Mouse (Mus musculus): ENCODE data around the gene Skap1. TPM values are rescaled to one million over a fixed set of nuclear protein-coding genes. Genes with fewer than 3 reads are reported as not detected.

Gene Skap1
- polyA plus RNA-seq, 1 experiment, result not detected

GRCm38 (mm10) chr11:96505841-96506240, 41.4 kb downstream of the Skap1 start:
- no peak for TF ChIP-seq GATA1 (IDR thresholded peaks at IDR 0.05; ENCODE audit: low read length)

- TF ChIP-seq GATA1 (IDR thresholded peaks at IDR 0.05; ENCODE audit: low read length), result no peak
These were observed 50.8 kb downstream of the Skap1 start for GRCm38 (mm10) chr11:96515164-96515563.

GRCm38 (mm10) chr11:96524541-96524940, 60.1 kb downstream of the Skap1 start:
- no peak for TF ChIP-seq GATA1 (IDR thresholded peaks at IDR 0.05; ENCODE audit: low read length)

- no peak for TF ChIP-seq GATA1 (IDR thresholded peaks at IDR 0.05; ENCODE audit: low read length)
These were observed 61.8 kb downstream of the Skap1 start for GRCm38 (mm10) chr11:96526137-96526621.

GRCm38 (mm10) chr11:96531757-96532433, 67.5 kb downstream of the Skap1 start:
- TF ChIP-seq GATA1 (IDR thresholded peaks at IDR 0.05; ENCODE audit: low read length), result no peak

GRCm38 (mm10) chr11:96534531-96534930, 70.1 kb downstream of the Skap1 start:
- no peak for TF ChIP-seq GATA1 (IDR thresholded peaks at IDR 0.05; ENCODE audit: low read length)

- no peak for TF ChIP-seq GATA1 (IDR thresholded peaks at IDR 0.05; ENCODE audit: low read length)
These were observed 71.8 kb downstream of the Skap1 start for GRCm38 (mm10) chr11:96536146-96536545.

- no peak for TF ChIP-seq GATA1 (IDR thresholded peaks at IDR 0.05; ENCODE audit: low read length)
These were observed 77.6 kb downstream of the Skap1 start for GRCm38 (mm10) chr11:96542003-96542402.

- no peak for TF ChIP-seq GATA1 (IDR thresholded peaks at IDR 0.05; ENCODE audit: low read length)
These were observed 78.2 kb downstream of the Skap1 start for GRCm38 (mm10) chr11:96542561-96542960.

- no peak for TF ChIP-seq GATA1 (IDR thresholded peaks at IDR 0.05; ENCODE audit: low read length)
These were observed 82.0 kb downstream of the Skap1 start for GRCm38 (mm10) chr11:96546428-96546827.

GRCm38 (mm10) chr11:96550960-96551703, 86.7 kb downstream of the Skap1 start:
- no peak for TF ChIP-seq GATA1 (IDR thresholded peaks at IDR 0.05; ENCODE audit: low read length)

GRCm38 (mm10) chr11:96553091-96553490, 88.7 kb downstream of the Skap1 start:
- no peak for TF ChIP-seq GATA1 (IDR thresholded peaks at IDR 0.05; ENCODE audit: low read length)

GRCm38 (mm10) chr11:96560229-96560628, 95.8 kb downstream of the Skap1 start:
- no peak for TF ChIP-seq GATA1 (IDR thresholded peaks at IDR 0.05; ENCODE audit: low read length)

- no peak for TF ChIP-seq GATA1 (IDR thresholded peaks at IDR 0.05; ENCODE audit: low read length)
These were observed 99.7 kb downstream of the Skap1 start for GRCm38 (mm10) chr11:96564088-96564487.

GRCm38 (mm10) chr11:96572515-96572914, 108.1 kb downstream of the Skap1 start:
- TF ChIP-seq GATA1 (IDR thresholded peaks at IDR 0.05; ENCODE audit: low read length), result no peak

- TF ChIP-seq GATA1 (IDR thresholded peaks at IDR 0.05; ENCODE audit: low read length), result no peak
These were observed 112.4 kb downstream of the Skap1 start for GRCm38 (mm10) chr11:96576491-96577427.
